Mouse (Mus musculus) mouse trophoblast stem cell (cell line): ENCODE data around the gene Mrpl53.

Source experiments
- in situ Hi-C, 2 experiments: fragments of 300-500 bp; cut with MseI, MboI; formaldehyde crosslinking; loops; 2 replicates in 1 of 2; 3 replicates in 1 of 2; pipeline ENCODE4 v1.15.1; 2025

Gene Mrpl53

DNA sequence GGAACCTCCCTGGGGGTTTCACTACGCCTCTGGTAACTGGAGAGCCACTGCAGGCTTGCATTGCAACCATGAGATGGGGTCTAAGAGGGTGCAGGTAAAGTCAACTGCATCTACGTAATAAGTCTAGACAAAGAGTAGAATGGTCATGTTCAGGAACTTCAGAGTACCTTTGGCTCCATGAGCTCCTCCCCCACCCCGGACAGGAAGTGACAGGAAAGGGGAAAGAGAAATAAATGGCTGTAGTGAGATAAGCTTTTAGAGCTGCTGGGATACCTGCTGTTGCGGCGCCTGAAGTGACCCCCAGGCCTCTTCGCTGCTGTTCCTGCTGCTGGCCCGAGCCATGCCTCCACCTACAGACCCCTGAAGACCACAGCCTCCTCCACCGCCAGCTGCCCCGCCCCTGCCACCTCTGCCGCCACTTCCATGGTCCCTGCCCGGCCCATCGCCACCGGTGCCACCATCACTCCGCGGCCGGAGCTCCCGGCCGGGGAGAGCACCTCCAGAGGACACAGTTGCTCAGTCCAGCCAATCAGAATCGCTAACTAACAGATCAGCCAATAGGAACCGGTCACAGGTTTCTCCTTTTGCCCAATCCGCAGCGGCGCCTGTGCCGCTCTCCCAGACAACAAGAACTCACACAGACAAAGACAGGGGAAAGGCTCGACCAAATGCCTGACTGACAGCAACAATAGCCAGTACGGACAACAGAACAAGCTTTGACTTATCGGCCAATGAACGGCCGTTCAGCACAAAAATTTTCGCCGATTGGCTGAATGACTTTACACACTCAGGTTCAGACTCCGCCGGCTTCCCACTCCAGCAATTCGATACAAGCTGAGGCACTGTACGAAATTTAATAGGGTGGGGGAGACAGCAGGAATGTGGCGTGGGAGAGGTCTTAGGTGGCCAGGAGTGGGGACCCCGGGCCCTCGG is 12.4 kb downstream of the Mrpl53 start, which contains the start of gene Wbp1:
TSS of gene Wbp1 (minus strand) at position 630 of the 933 bp plus-strand sequence.
- in situ Hi-C loops = no loop called here

- in situ Hi-C loops = no loop called here
These were observed 13.2 kb downstream of the Mrpl53 start for GRCm38 (mm10) chr6:83121863-83122710.

GRCm38 (mm10) chr6:83122961-83123360 is 14.1 kb downstream of the Mrpl53 start:
- in situ Hi-C loops = no loop called here

DNA sequence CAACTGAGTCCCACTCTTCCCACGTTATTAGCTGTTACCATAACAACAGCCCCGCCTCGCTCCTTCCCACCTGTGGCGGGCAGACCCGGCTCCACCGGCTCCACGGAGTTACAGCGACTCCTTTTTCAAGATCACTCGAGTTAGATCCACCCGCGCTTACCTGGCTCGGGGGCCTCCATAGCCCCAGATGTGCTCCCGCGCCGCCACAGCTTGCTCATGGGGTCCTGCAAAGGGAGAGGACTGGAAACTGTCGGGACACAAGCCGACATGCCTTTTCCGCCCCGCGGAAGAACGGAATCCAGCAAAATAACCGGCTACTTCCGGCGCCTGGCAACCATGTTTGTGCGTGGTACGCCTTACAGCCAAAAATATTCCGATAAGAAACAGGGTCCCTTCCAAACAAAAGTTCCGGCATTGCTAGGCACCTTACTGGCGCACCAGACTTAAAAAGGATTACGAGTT is 16.0 kb downstream of the Mrpl53 start:
- in situ Hi-C loops = no loop called here

DNA sequence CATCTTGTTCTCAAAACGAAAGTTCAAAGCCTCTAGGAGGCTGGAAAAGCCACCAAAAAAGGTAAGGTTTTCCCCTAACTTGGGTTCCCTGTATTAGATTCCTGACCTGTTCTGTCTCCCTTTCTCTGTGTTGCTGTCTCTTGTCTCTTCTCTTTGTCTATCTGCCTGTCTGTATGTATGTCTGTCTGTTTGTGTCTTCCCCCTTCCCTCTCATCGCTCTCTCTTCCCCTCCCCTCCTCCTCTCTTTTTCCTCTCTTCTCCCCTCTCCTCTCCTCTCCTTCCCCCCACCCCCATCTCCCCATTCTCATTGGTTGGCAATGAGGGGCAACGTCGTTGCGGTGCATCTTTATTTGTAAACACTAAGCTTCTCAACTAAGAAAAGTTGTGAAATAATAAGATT is 16.5 kb downstream of the Mrpl53 start, which contains the start of gene Ino80b:
TSS of gene Ino80b (minus strand) at position 101 of the 400 bp plus-strand sequence.
- in situ Hi-C loops = no loop called here

DNA sequence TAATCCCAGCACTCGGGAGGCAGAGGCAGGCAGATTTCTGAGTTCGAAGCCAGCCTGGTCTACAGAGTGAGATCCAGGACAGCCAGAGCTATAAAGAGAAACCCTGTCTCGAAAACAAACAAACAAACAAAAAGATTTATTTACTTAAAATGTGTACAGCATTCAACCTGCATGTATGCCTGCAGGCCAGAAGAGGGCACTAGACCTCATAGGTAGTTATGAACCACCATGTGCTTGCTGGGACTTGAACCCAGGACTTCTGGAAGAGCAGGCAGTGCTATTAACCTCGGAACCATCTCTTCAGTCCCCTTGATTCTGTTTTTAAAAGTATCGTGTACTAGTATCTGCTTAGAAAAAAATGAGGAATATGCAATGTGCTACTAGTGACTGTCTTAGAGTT is 18.6 kb downstream of the Mrpl53 start:
- in situ Hi-C loops = no loop called here

GRCm38 (mm10) chr6:83131469-83132034 is 22.7 kb downstream of the Mrpl53 start:
- in situ Hi-C loops = no loop called here

DNA sequence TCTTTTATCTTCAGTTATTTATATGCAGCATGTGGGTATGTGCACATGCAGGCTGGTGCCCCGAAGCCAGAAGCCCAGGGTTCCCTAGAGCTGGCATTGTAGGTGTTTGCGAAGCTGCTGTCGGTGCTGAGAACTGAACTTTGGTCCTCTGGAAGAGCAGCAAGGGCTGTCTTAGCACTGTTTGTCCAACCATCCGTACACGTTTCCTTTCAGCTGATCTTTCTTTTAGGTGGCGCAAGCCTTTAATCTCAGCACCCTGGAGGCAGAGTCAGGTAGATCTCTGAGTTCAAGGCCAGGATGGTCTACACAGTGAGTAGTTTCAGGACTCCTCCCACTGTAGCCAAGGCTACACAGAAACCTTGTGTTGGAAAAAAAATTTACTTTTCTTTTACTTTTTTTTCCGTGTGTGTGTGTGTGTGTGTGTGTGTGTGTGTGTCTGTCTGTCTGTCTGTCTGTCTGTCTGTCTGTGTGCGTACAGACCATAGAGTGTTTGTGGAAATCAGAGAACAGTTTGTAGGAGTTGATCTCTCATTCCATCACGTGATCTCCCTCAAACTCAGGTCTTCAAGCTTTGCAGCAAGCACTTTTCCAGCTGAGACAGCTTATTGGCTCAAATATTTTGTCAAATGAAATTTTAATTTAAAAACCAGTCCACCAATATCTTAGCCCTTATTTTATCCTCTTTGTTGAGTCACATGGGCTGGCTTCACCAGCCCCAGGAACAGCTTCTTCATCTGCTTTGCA is 23.5 kb downstream of the Mrpl53 start:
- in situ Hi-C loops = no loop called here

- in situ Hi-C loops = no loop called here
These were observed 25.4 kb downstream of the Mrpl53 start for GRCm38 (mm10) chr6:83134226-83134625.

- in situ Hi-C loops = no loop called here
These were observed 26.2 kb downstream of the Mrpl53 start, which contains the start of gene Rtkn for GRCm38 (mm10) chr6:83134951-83135513. Gene Rtkn, plus strand, starts transcription at chr6:83135463.

GRCm38 (mm10) chr6:83135571-83136161 is 26.8 kb downstream of the Mrpl53 start:
- in situ Hi-C loops = no loop called here

GRCm38 (mm10) chr6:83136291-83136880 is 27.5 kb downstream of the Mrpl53 start:
- in situ Hi-C loops = no loop called here

DNA sequence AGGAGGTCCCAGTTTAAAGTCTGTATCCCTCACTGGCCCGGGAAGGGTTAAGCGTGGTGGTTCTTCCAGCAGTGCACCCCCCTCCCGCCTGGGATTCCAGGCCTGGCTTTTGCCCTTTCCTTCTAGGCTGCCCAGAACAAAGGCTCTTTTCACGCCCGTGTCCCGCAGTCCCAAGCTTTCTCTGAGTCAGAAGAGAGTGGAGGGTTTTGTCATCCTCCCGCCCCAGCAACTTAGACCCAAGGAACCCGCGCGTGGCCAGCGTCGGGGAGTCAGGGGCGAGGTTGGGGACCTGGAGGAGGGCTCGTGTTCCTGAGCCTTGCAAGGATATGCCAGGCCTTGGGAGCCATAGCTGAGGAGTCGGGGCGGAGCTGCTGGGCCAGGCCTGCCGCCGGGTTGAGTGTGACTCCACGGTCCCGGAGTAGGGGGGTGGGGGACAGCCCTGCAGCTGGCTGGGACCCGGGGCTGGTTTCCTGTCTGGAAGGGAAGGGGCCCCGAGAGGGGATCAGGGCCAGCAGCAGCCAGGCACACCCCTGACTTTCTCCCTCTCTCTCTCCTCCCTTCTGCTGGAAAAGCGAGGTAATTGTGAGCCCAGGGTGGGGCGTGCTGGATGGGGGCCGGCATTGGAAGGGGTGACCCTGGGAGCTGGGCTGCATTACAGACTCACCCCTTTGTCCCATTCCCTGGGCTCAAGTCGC is 28.2 kb downstream of the Mrpl53 start:
- in situ Hi-C loops = no loop called here

- in situ Hi-C loops = no loop called here
These were observed 28.7 kb downstream of the Mrpl53 start for GRCm38 (mm10) chr6:83137576-83137950.

- in situ Hi-C loops = no loop called here
These were observed 29.2 kb downstream of the Mrpl53 start for GRCm38 (mm10) chr6:83138056-83138455.

DNA sequence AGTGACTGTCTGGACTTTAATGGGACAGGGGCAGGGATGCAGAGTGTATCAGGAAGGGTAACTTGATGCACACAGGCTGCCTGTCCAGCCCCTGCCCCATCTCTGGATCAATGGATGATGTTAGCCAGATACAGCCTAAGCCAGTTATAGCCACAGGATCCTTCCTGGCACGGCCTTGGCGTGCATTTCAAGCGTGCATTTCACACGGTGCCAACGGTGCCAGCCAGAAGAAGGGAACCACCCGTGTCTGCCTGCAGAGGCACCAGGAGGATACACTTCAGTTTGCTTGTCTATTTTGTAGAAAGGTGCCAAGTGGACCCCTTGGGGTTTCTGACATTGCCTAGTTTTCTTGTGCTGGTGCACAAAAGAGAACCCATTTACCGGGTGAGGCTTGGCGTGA is 31.2 kb downstream of the Mrpl53 start:
- in situ Hi-C loops = no loop called here

DNA sequence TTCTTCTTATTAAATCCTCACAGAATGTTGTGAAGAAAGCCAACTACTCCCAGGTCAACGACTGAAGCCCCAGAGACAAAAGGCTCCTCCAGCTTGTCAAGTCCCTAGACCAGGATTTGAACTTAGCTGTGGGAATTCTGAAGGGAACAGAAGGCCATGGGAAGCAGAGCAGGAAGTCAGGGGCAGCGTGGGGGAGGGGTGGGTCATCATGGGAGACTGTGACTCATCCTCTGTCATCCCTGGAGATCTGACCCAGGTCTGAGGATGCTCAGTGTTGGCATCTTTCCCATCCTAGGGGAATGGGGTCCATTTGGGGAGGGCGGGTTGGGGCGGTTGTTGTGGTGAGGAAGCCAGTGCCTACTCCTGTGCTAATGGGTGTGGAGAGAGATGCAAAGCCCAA is 32.8 kb downstream of the Mrpl53 start:
- in situ Hi-C loops = no loop called here

- in situ Hi-C loops = no loop called here
These were observed 33.4 kb downstream of the Mrpl53 start for GRCm38 (mm10) chr6:83142211-83142731.

- in situ Hi-C loops = no loop called here
These were observed 34.0 kb downstream of the Mrpl53 start for GRCm38 (mm10) chr6:83142886-83143285.
